Mouse (Mus musculus): ENCODE measurements at regions not wholly inside any gene's neighbourhood (a gene's known extent, or its start where the extent isn't known, plus 50 kb on each side); places are given as distances from the start of the nearest gene placed in this dataset.

- no peak for TF ChIP-seq BHLHE40 (IDR thresholded peaks at IDR 0.05; ENCODE audit: borderline replicate concordance, low read depth, low read length)
- no peak for TF ChIP-seq CTCF (IDR thresholded peaks at IDR 0.05 in 2 of 3, conservative IDR thresholded peaks at IDR 0.05 in 1 of 3; ENCODE audit: control insufficient read depth in 1 of 3, insufficient read depth in 1 of 3, low read depth in 2 of 3, low read length in 3 of 3, poor library complexity in 1 of 3, severe bottlenecking in 1 of 3)
- TF ChIP-seq MEF2A (IDR thresholded peaks at IDR 0.05; ENCODE audit: extremely low read depth, insufficient replicate concordance, low read depth, low read length, poor library complexity, severe bottlenecking): no peak
- no peak for TF ChIP-seq NELFE (IDR thresholded peaks at IDR 0.05; ENCODE audit: low read depth, low read length)
- TF ChIP-seq USF1 (IDR thresholded peaks at IDR 0.05; ENCODE audit: low read depth, low read length): no peak
- TF ChIP-seq POLR2A (IDR thresholded peaks at IDR 0.05; ENCODE audit: control insufficient read depth in 1 of 2, insufficient read depth in 1 of 2, low read depth in 1 of 2, low read length in 2 of 2, poor library complexity in 1 of 2): no peak
- no peak for TF ChIP-seq GABPA (IDR thresholded peaks at IDR 0.05; ENCODE audit: low read depth, low read length)
- no peak for TF ChIP-seq POLR2AphosphoS5 (IDR thresholded peaks at IDR 0.05; ENCODE audit: borderline replicate concordance, low read depth, low read length)
- TF ChIP-seq MXI1 (IDR thresholded peaks at IDR 0.05; ENCODE audit: low read depth, low read length): no peak
- TF ChIP-seq TCF12 (IDR thresholded peaks at IDR 0.05; ENCODE audit: low read depth, low read length): no peak
- no peak for TF ChIP-seq SMC3 (IDR thresholded peaks at IDR 0.05; ENCODE audit: low read depth, low read length)
- 0 out of 4 replicates have a peak, but pooled peaks of 1 of the 2 experiments have one; percentile 4 for TF ChIP-seq USF2 (IDR thresholded peaks at IDR 0.05; ENCODE audit: borderline replicate concordance in 1 of 2, insufficient read depth in 1 of 2, low read depth in 1 of 2, low read length in 2 of 2)
These were observed 581.6 kb upstream of the Pcdh17 start for GRCm38 (mm10) chr14:83861736-83862135.
